Mouse (Mus musculus) ES-Bruce4 (cell line): ENCODE measurements at regions not wholly inside any gene's neighbourhood (a gene's known extent, or its start where the extent isn't known, plus 50 kb on each side); places are given as distances from the start of the nearest gene placed in this dataset.

Experiments
- H3K27ac ChIP-seq: 2 replicates; pipeline ENCODE4 v1.5.1; 2012; ENCODE audit warnings: low read length, inconsistent platforms; ENCODE audit not compliant: insufficient read depth
- H3K27me3 ChIP-seq: 2 replicates; pipeline ENCODE4 v1.6.1; 2012; ENCODE audit warnings: mild to moderate bottlenecking, low read length, inconsistent platforms; ENCODE audit not compliant: control insufficient read depth, poor library complexity, insufficient read depth, severe bottlenecking
- H3K36me3 ChIP-seq: 2 replicates; pipeline ENCODE4 v1.6.1; 2012; ENCODE audit warnings: inconsistent platforms, mild to moderate bottlenecking, low read length, moderate library complexity; ENCODE audit not compliant: control insufficient read depth, poor library complexity, insufficient read depth, severe bottlenecking
- H3K4me1 ChIP-seq: one replicate; pipeline ENCODE4 v1.8.1; 2011; ENCODE audit warnings: low read length; ENCODE audit not compliant: control insufficient read depth, insufficient read depth
- H3K4me3 ChIP-seq: 2 replicates; pipeline ENCODE4 v1.5.1; 2011; ENCODE audit warnings: low read depth, mild to moderate bottlenecking, low read length
- H3K9ac ChIP-seq: 2 replicates; pipeline ENCODE4 v1.6.1; 2012; ENCODE audit warnings: low read depth, mild to moderate bottlenecking, inconsistent platforms; ENCODE audit not compliant: poor library complexity, severe bottlenecking
- H3K9me3 ChIP-seq: replicated peaks from 2 replicates; pipeline ENCODE4 v1.6.1; 2012; ENCODE audit warnings: mild to moderate bottlenecking, low read length, inconsistent platforms; ENCODE audit not compliant: control insufficient read depth, poor library complexity, insufficient read depth, severe bottlenecking
- CTCF ChIP-seq: IDR thresholded peaks from one replicate; pipeline ENCODE4 v1.8.1; 2011; ENCODE audit warnings: low read depth, low read length
- EP300 ChIP-seq: IDR thresholded peaks from 2 replicates; pipeline ENCODE4 v1.6.1; 2011; ENCODE audit warnings: low read depth, low read length; ENCODE audit not compliant: insufficient read depth
- POLR2A ChIP-seq: IDR thresholded peaks from one replicate; pipeline ENCODE4 v1.8.1; 2011; ENCODE audit warnings: low read length; ENCODE audit not compliant: insufficient read depth

GRCm38 (mm10) chr3:131865106-131865505 lies 220.0 kb upstream of the Dkk2 start:
- H3K9ac ChIP-seq, result no peak overlapping the region
- no peaks in the 10 kb centered on the region for H3K9me3 ChIP-seq
- H3K36me3 ChIP-seq, result no peaks in the 10 kb centered on the region
- H3K27ac ChIP-seq, result no peak overlapping the region
- TF ChIP-seq POLR2A, result no peak
- no peak for TF ChIP-seq EP300
- no peak for TF ChIP-seq CTCF
- H3K27me3 ChIP-seq, result no peaks in the 10 kb centered on the region
- H3K4me1 ChIP-seq, result no peaks in the 10 kb centered on the region
- no peak overlapping the region for H3K4me3 ChIP-seq

DNA sequence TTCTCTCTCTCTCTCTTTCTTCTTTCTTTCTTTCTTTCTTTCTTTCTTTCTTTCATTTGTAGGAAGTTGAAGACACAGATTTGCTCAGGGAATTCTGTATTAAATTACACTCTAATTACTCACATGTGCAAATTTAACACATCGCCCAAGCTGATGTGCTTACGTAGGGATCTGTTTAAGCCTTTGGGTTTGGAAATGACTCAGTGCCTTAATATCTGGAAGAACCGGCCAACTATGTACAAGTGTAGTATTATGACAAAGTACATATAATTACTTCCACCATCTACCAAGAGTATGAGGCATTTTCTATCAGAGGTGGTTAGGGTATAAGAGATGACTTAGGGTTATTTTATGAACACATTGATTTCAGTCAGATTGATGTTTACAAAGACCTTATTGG lies 217.8 kb upstream of the Dkk2 start:
- Histone ChIP-seq H3K27ac (no peak overlapping the region), H3K9ac (no peak overlapping the region), H3K9me3 (no peaks in the 10 kb centered on the region), H3K27me3 (no peaks in the 10 kb centered on the region), H3K36me3 (no peaks in the 10 kb centered on the region), H3K4me3 (no peak overlapping the region), H3K4me1 (no peaks in the 10 kb centered on the region)
- TF ChIP-seq CTCF (no peak), EP300 (no peak), POLR2A (no peak)

DNA sequence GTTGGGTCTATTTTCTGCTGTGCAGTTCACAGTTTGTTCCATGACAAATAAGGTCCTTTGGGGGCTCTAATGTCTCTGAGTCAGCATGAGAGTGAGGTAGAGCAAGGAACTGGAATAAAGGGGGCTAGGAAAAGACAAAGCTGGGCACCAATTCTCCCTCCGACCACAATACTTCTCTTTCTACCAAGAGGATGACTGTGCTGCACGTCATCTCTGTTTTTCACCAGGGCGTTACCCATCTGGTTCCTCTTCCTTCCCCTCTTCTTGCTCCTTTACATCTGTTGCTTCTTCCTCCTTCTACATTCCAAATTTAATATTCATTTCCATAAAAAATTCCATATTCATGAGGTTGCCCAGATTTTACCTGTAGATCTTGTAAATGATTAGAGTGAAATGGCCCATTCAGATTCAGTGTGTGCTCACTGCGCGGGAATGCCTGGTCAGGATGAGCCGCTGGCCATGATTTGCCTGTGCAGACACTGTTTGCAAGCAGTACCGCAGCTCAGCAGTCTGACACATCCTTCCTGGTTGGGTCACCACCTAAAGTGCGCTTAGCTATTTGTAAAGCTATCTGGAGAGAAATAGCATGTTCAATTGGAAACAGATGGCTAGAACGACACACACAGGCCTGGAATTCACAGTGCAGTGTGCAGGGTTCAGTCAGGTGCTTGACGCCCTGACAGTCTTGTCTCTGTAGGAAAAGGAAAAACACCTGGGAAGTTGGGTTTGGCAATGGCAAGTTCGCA lies 216.7 kb upstream of the Dkk2 start:
- Histone ChIP-seq H3K27ac (no peak overlapping the region), H3K36me3 (no peaks in the 10 kb centered on the region), H3K4me3 (no peak overlapping the region), H3K9ac (no peak overlapping the region), H3K9me3 (no peaks in the 10 kb centered on the region), H3K27me3 (no peaks in the 10 kb centered on the region), H3K4me1 (no peaks in the 10 kb centered on the region)
- no peak for TF ChIP-seq CTCF
- no peak for TF ChIP-seq POLR2A
- TF ChIP-seq EP300, result no peak

DNA sequence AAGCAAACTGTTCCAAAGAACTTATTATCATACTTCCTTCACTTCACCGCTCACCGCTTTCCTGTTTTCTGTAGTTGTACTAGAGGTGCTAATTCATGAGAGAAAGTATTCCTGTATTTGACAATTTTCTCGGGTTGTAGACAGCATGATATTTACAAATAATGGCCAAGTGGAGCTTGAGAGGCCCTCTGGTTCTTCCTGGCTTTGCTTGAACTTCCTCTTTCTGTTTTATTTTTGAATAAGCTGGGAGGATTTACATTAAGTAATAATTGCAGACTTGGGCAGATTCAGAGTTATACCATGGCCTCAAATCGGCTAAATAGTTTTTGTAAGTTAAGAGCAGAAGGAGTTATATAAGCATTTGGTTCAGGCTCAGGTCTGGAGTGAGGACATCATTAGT lies 215.8 kb upstream of the Dkk2 start:
- no peak overlapping the region for H3K9ac ChIP-seq
- no peaks in the 10 kb centered on the region for H3K36me3 ChIP-seq
- H3K4me1 ChIP-seq, result no peaks in the 10 kb centered on the region
- TF ChIP-seq POLR2A (no peak), EP300 (no peak), CTCF (no peak)
- H3K4me3 ChIP-seq, result no peak overlapping the region
- H3K27me3 ChIP-seq, result no peaks in the 10 kb centered on the region
- no peak overlapping the region for H3K27ac ChIP-seq
- H3K9me3 ChIP-seq, result no peaks in the 10 kb centered on the region

DNA sequence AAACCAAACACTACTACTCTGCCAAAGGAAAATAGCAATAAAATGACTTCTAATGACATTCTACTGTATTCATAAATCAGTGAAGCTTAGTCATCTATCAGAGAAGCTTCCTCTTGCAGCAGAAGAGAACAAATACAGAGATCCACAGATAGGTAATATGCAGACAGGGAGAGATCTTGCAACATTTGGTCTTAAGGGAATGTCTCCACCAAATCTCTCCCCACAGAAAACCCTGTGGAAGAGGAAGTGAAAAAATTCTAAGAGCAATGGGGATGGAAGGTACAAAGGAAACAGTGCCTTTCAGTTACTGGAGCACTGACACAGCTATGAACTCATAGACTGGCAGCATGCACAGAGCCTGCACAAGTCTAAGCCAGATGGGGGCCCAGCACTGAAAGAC lies 202.4 kb upstream of the Dkk2 start:
- Histone ChIP-seq H3K27me3 (no peaks in the 10 kb centered on the region), H3K4me3 (no peak overlapping the region), H3K27ac (no peak overlapping the region), H3K36me3 (no peaks in the 10 kb centered on the region), H3K9me3 (no peaks in the 10 kb centered on the region), H3K4me1 (no peaks in the 10 kb centered on the region), H3K9ac (no peak overlapping the region)
- TF ChIP-seq POLR2A, result no peak

GRCm38 (mm10) chr3:131886470-131886869 lies 198.6 kb upstream of the Dkk2 start:
- Histone ChIP-seq H3K36me3 (no peaks in the 10 kb centered on the region), H3K27me3 (no peaks in the 10 kb centered on the region), H3K27ac (no peak overlapping the region), H3K9ac (no peak overlapping the region), H3K9me3 (no peaks in the 10 kb centered on the region), H3K4me3 (no peak overlapping the region), H3K4me1 (no peaks in the 10 kb centered on the region)
- TF ChIP-seq CTCF, result peak; percentile 74
- no peak for TF ChIP-seq POLR2A
